Mouse (Mus musculus): Measurements from ENCODE around the gene Hmg20b.

- no peak for TF ChIP-seq CTCF (conservative IDR thresholded peaks at IDR 0.05; ENCODE audit: low read length)
- TF ChIP-seq NANOG (IDR thresholded peaks at IDR 0.05; ENCODE audit: borderline replicate concordance, low read length), result no peak
- TF ChIP-seq POU5F1 (IDR thresholded peaks at IDR 0.05; ENCODE audit: borderline replicate concordance, low read length), result no peak
Measured at GRCm38 (mm10) chr10:81318589-81319329, 31.5 kb downstream of the Hmg20b start.

All from E14TG2a.4 (cell line).